Mouse (Mus musculus) heart, embryonic 16.5 days (tissue): ENCODE results near the gene Sc5d. TPM values are rescaled to one million over a fixed set of nuclear protein-coding genes. Genes with fewer than 3 reads are reported as not detected.

Experiments used
- ATAC-seq: fragments of 200-750 bp; cut with Nextera tagmentation; replicated peaks from 2 replicates; pipeline ENCODE4 v1.8.0; 2017; ENCODE audit warnings: moderate number of reproducible peaks; ENCODE audit not compliant: insufficient read depth, low FRiP score; ENCODE audit errors: extremely low read depth
- H3K27ac ChIP-seq: fragments of 300-500 bp; sonication (generic); 2 replicates; pipeline ENCODE4 v1.5.1; 2014; ENCODE audit warnings: mild to moderate bottlenecking, low read length, control low read depth, moderate library complexity
- H3K27me3 ChIP-seq: fragments of 300-500 bp; sonication (generic); 2 replicates; pipeline ENCODE4 v1.6.1; 2014; ENCODE audit warnings: low read length, mixed read lengths; ENCODE audit not compliant: control insufficient read depth, insufficient read depth
- H3K36me3 ChIP-seq: fragments of 300-500 bp; sonication (generic); 2 replicates; pipeline ENCODE4 v1.6.1; 2014; ENCODE audit not compliant: control insufficient read depth, insufficient read depth
- H3K4me1 ChIP-seq: fragments of 300-500 bp; sonication (generic); 2 replicates; pipeline ENCODE4 v1.6.1; 2014; ENCODE audit warnings: low read length, mixed read lengths; ENCODE audit not compliant: control insufficient read depth, insufficient read depth
- H3K4me2 ChIP-seq: fragments of 300-500 bp; sonication (generic); 2 replicates; pipeline ENCODE4 v1.6.1; 2014; ENCODE audit warnings: low read depth, mild to moderate bottlenecking, control low read depth, low read length
- H3K4me3 ChIP-seq: fragments of 300-500 bp; sonication (generic); 2 replicates; pipeline ENCODE4 v1.5.1; 2014; ENCODE audit warnings: mild to moderate bottlenecking, control low read depth, low read length
- H3K9ac ChIP-seq: fragments of 300-500 bp; sonication (generic); 2 replicates; pipeline ENCODE4 v1.6.1; 2014; ENCODE audit warnings: low read length, control low read depth
- H3K9me3 ChIP-seq: fragments of 300-500 bp; sonication (generic); replicated peaks from 2 replicates; pipeline ENCODE4 v1.6.1; 2016; ENCODE audit warnings: low read length; ENCODE audit not compliant: control insufficient read depth
- WGBS: fragments of 180-500 bp; shearing (Covaris S2); extraction: QIAGEN DNeasy Blood & Tissue Kit; methylation state at CpG from one replicate; pipeline ENCODE4 v1.1.7; 2014; 5-methylcytosine and 5-hydroxymethylcytosine counted together
- polyA plus RNA-seq: library from polyadenylated mRNA; unstranded; fragments of >200 nt; fragmentation: Nextera tagmentation; extraction: Ambion mirVana; gene quantifications from 2 replicates; pipeline ENCODE4 v1.2.1, GENCODE M21; 2015

Gene Sc5d
- polyA plus RNA-seq, 1 experiment from 2014 or later = 27.4 TPM

GRCm38 (mm10) chr9:42213142-42213541 lies 50.9 kb downstream of the Sc5d start:
- no peaks in the 10 kb centered on the region for H3K9me3 ChIP-seq
- 78% methylated on average over 1 of the region's 1 CpGs for WGBS
- no peak for ATAC-seq
- no peak overlapping the region for H3K9ac ChIP-seq
- no peak overlapping the region for H3K4me2 ChIP-seq
- no peaks in the 10 kb centered on the region for H3K4me1 ChIP-seq
- H3K4me3 ChIP-seq = no peak overlapping the region
- H3K27ac ChIP-seq = no peak overlapping the region
- H3K36me3 ChIP-seq = no peaks in the 10 kb centered on the region
- no peaks in the 10 kb centered on the region; the same call in 1 of the 2 replicates for H3K27me3 ChIP-seq

- H3K4me1 ChIP-seq = no peaks in the 10 kb centered on the region
- no peaks in the 10 kb centered on the region; the same call in 1 of the 2 replicates for H3K27me3 ChIP-seq
- H3K9ac ChIP-seq = no peak overlapping the region
- 69% methylated on average over 6 of the region's 6 CpGs for WGBS
- ATAC-seq = no peak
- H3K36me3 ChIP-seq = no peaks in the 10 kb centered on the region
- no peak overlapping the region for H3K4me3 ChIP-seq
- H3K27ac ChIP-seq = no peak overlapping the region
- no peak overlapping the region for H3K4me2 ChIP-seq
- no peaks in the 10 kb centered on the region for H3K9me3 ChIP-seq
Observed at GRCm38 (mm10) chr9:42209666-42210065, 54.4 kb downstream of the Sc5d start.

- no peak overlapping the region for H3K27ac ChIP-seq
- no peaks in the 10 kb centered on the region; the same call in 1 of the 2 replicates for H3K27me3 ChIP-seq
- no peak overlapping the region for H3K9ac ChIP-seq
- no peak overlapping the region for H3K4me3 ChIP-seq
- no peaks in the 10 kb centered on the region for H3K4me1 ChIP-seq
- no peaks in the 10 kb centered on the region for H3K36me3 ChIP-seq
- WGBS = 30% methylated on average over 5 of the region's 5 CpGs
- no peaks in the 10 kb centered on the region for H3K9me3 ChIP-seq
- ATAC-seq = 0 out of 2 replicates have a peak, but pooled peaks have one; percentile 14
- no peak overlapping the region for H3K4me2 ChIP-seq
Observed at GRCm38 (mm10) chr9:42208463-42208862, 55.6 kb downstream of the Sc5d start.

GRCm38 (mm10) chr9:42206750-42207149 lies 57.3 kb downstream of the Sc5d start:
- no peak overlapping the region for H3K27ac ChIP-seq
- H3K9ac ChIP-seq = no peak overlapping the region
- no peaks in the 10 kb centered on the region for H3K4me1 ChIP-seq
- no peak overlapping the region for H3K4me3 ChIP-seq
- no peaks in the 10 kb centered on the region for H3K9me3 ChIP-seq
- ATAC-seq = no peak
- H3K27me3 ChIP-seq = no peaks in the 10 kb centered on the region; the same call in 1 of the 2 replicates
- no peaks in the 10 kb centered on the region for H3K36me3 ChIP-seq
- H3K4me2 ChIP-seq = no peak overlapping the region
- WGBS = 67% methylated on average over 1 of the region's 1 CpGs

GRCm38 (mm10) chr9:42202271-42202670 lies 61.8 kb downstream of the Sc5d start:
- no peaks in the 10 kb centered on the region for H3K36me3 ChIP-seq
- no peak overlapping the region for H3K4me3 ChIP-seq
- no peaks in the 10 kb centered on the region for H3K4me1 ChIP-seq
- H3K27me3 ChIP-seq = no peaks in the 10 kb centered on the region
- 93% methylated on average over 5 of the region's 5 CpGs for WGBS
- no peaks in the 10 kb centered on the region for H3K9me3 ChIP-seq
- no peak overlapping the region for H3K4me2 ChIP-seq
- no peak overlapping the region for H3K27ac ChIP-seq
- no peak for ATAC-seq
- H3K9ac ChIP-seq = no peak overlapping the region

Other genes with a start within 250 kb of the Sc5d start
- gene Sorl1, start 140.0 kb downstream of the Sc5d start, polyA plus RNA-seq = 2.2 and 2.6 TPM in 2 replicates
- 0.01 TPM in 1 of 2 replicates, not detected in the other for gene Tecta, start 135.7 kb upstream of the Sc5d start, polyA plus RNA-seq
- gene Tbcel, start 243.6 kb upstream of the Sc5d start, polyA plus RNA-seq = 2.5 and 2.9 TPM in 2 replicates